Mouse (Mus musculus) liver, embryonic 14.5 days (tissue): ENCODE data around the gene Apool.

Experiments
- CTCF ChIP-seq: IDR thresholded peaks from 2 replicates; pipeline ENCODE4 v1.5.1; 2016; ENCODE audit warnings: antibody characterized with exemption, low read depth, control low read depth
- EP300 ChIP-seq: IDR thresholded peaks from 2 replicates; pipeline ENCODE4 v1.6.1; 2016; ENCODE audit warnings: antibody characterized with exemption, low read depth

DNA sequence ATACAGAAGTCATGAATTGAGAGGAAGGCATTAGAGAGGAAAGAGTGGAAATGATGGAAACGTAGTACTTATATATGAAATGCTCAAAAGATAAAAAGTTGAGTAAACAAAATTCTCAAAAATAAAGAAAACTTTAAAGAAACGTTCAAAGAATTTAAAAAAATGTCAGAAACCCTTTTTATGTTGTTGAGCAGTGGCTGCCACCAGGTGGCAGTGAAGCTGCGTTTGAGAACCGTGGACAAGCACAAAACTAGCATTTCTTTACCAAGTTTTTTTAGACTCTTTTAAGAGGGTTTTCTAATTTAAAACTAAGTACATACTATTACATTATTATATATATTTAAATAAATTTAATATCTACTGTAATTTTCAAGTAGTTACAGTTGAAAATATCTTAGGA is 57.3 kb downstream of the Apool start:
- TF ChIP-seq EP300 (no peak), CTCF (peak; percentile 11; the same call in 1 of the 2 replicates)
